Mouse (Mus musculus) testis, adult 10 weeks (tissue): ENCODE data around the gene Pdik1l. TPM values are rescaled to one million over a fixed set of nuclear protein-coding genes. Genes with fewer than 3 reads are reported as not detected.

ENCODE experiments used
- polyA plus RNA-seq: library from polyadenylated mRNA; stranded (reverse); fragments of 350-450 nt; fragmentation: Illumina TruSeq; extraction: RNeasy Lipid Tissue Mini Kit (QIAGEN cat#74804); gene quantifications from one replicate; pipeline ENCODE4 v1.2.3, GENCODE M21; 2014; ENCODE audit warnings: low read depth, low replicate concordance

The Pdik1l gene
- polyA plus RNA-seq, result 13.0 TPM

DNA sequence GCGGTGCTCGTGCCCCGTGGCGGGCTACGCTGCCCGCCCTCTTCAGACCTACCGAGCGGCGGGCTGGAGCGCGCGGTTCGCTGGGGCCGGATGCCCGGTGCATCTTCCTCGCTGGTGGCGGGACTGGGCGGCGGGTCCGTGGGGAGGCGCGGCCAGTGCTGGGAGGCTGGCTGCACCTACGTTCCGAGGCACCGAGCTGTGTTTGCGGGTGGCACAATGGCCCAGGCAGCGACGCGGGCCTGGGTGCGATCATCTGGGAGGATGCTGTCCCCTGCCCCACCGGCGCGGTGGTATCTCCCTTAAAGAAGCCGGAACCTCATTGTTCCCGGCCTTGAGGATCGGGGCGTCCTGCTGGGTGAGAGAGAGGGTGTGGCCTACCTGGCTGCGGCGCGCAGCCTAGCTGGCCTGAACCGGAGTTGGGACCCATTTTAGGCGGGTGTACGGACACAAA lies at the start of gene Pdik1l:
Gene Pdik1l (minus strand): TSS at position 321 of the 451 bp plus-strand sequence.

DNA sequence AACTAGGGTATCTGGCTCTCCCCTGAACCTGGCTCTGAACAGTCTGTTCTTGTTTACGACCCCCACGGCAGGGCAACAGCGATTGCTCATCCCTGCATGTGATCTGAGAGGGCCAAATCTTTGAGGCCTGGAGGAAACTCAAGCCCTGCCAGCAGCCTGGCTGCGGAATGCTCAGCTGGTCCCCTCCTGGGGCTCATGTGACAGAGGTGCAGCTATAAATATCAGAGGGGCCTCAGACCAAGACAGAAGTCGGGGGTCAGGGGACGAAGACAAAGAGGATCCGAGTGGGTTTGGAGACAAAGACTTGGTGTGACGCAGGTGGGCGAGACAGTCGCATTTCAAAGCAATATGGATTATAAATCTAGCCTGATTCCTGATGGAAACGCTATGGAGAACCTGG lies 27.2 kb upstream of the Pdik1l start, which contains the start of gene Trim63:
Gene Trim63 (plus strand): TSS at position 245 of the 400 bp plus-strand sequence.

DNA sequence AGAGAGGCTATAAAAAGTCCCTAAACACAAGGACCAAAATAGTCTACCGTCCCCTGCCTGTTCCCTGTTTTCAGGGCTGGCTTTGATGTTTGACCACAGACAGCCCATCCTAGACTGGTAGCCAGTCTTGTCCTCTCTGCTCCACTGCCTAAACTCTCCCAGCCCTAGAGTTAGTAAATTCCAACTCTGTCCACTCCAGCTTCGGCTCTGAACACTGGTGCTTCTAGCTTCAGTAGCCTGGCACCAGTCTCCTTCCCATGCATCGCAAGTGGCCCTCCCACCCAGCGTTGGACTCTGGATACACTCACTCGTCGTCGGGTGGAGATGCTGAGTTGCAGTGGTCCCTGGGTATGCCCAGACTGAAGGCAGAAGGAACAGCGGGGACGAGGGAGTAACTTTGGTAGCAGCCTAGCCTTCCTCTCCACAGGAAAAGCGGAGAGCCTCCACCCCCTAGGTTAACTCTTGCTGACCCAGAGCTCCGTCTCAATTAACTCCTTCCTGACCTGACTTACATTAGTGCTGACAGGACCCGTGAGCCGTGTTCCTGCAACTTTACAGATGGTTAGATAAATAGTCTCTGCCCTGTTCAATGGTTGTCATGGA lies 33.9 kb downstream of the Pdik1l start, which contains the start of gene Grrp1:
Gene Grrp1 (minus strand): TSS at position 385 of the 603 bp plus-strand sequence.

DNA sequence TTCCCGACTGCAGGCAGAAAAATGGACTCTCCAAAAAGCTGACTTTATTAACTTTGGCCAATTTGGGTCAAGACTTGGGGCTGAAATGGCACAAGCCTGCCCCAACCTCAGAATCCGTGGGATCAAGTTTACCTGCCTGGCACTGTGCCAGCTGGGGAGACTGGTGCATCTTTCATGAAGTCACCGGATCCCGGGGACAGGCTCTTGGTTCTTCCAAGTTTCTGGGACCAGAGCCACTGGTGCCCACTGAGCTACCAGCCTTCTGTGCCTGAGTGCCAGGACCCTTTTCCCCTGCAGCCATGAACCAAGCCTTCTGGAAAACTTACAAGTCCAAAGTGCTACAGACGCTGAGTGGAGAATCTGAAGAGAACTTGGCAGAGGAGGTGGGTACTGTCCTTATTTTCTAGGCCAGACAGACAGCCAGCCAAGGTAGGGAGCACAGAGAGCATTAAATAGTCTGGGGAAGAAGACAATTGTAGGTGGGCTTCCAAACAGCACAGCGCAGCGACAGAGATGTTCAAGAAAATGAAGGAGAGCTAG lies 40.9 kb downstream of the Pdik1l start, which contains the start of gene Gm30191:
Gene Gm30191 (plus strand): TSS at position 217 of the 540 bp plus-strand sequence.

DNA sequence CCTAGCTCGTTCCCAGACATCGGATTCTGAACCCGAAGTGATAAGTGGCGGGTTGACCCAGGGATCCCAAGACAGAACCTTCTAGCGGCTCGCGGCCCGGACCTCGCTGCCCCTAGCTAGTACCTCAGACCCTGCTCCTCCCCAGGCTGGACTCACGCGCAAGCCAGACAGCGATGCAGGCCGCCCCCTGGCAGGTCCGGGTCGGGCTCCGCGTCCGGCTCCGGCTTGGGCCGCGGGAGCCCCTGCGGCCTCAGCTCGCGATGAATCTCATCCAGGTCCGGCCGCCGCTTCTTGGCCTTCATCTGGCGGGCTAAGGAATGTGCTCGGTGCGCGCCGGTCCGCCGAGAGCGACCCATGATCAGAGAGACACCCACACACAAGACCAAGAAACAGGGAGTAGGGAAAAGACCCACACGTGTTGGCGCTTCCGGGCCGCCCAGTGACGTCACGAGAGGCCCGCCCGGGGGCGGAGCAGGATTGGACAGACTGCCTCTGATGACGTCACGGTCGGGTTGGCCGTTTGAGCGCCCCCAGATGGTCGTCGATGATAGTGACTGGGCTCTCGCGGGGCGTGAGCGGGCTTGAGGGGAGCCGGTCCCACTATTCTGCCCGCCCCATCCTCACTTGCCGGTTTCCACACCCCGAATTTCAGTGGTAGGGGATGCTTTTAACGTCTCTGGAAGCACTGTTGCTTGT lies 42.4 kb downstream of the Pdik1l start, which contains the start of gene Zfp593:
Gene Zfp593 (minus strand): TSS at position 445 of the 696 bp plus-strand sequence.

DNA sequence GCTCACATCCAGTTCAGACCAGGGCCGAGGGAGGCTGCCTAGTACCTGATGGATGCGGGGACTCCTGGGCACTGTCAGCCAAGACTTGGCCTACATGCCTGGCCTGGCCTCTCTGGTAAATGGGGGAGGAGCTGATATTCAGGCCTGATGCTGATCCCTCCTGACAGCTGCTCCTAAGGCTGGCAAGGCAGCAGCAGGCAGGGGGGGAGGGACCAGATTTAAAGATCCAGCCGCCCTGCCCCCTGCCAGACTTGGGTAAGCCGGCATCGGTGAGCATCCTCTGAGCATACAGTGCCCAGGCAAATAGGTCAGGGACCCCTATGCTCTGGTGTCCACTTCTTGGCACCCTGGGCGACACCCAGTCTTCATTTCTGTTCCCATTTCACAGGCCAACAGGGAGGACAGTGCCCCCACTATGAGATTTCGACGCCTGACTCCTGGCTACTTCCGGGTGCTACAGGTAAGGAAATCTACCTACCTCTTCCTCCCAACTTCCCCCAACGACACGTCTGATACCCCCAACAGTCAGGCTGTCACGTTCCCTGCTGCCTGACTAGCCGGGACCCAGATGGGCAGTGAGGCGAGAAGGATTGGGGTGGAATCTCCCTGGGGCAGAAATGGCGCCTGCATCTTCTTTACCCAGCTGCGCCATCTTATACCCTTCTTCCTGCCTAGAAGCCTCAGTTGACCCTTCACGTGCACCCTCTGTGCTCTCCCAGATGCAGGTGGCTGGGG lies 44.0 kb downstream of the Pdik1l start, which contains the start of gene E130218I03Rik:
Gene E130218I03Rik (plus strand): TSS at position 147 of the 735 bp plus-strand sequence.

DNA sequence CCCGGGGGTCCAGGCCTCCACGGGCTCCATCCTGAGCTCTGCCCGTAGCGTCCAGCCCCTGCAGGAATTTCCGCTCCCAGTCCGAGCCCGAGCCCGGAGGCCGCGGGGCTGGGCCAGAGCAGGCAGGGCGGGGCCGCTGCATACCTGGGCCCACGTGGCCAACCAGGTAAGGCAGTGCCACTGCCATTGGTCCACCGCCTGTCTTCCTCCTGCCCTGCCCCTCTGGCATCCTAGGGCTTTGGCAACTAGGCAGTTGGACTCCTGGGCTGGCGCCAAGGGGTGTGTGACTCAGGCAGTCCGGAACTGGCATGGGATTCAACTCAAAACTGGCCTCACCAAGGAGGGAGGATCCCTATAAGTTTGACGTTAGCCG lies 49.4 kb downstream of the Pdik1l start, which contains the start of gene Cnksr1:
Gene Cnksr1 (minus strand): TSS at position 121 of the 373 bp plus-strand sequence.

DNA sequence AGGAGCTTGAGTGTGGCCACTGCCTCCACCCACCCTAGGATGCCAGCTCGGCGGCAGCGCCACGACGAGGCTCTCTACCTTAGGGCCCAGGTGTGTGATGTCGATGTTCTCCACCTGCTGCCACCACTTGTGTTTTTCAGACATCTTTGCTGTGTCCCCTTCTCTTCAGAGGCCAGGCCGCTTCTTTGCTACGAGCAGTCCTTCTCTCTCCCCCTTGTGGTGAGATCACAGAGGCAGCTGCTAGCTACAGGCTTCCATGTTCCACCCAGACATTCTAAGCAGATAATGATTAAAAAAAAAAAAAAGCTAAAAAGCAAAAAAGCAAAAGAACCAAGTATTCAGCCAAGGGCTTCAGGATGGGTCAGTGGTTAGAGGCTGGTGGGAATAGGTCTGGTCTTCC lies 60.5 kb downstream of the Pdik1l start, which contains the start of gene Catsper4:
Gene Catsper4 (minus strand): TSS at position 190 of the 400 bp plus-strand sequence.

Other genes with a start within 250 kb of the Pdik1l start
- not detected for gene Zfp683, start 234.1 kb downstream of the Pdik1l start, polyA plus RNA-seq
- 0.17 TPM for gene Crybg2, start 227.1 kb downstream of the Pdik1l start, polyA plus RNA-seq
- 12.2 TPM for gene Cd52, start 192.8 kb downstream of the Pdik1l start, polyA plus RNA-seq
- 17.0 TPM for gene Ubxn11, start 185.3 kb downstream of the Pdik1l start, polyA plus RNA-seq
- 3.2 TPM for gene Sh3bgrl3, start 159.1 kb downstream of the Pdik1l start, polyA plus RNA-seq
- 53.0 TPM for gene Cep85, start 100.8 kb downstream of the Pdik1l start, polyA plus RNA-seq
- gene Gm7534, start 84.9 kb downstream of the Pdik1l start, polyA plus RNA-seq, result not detected
- gene Catsper4, start 60.5 kb downstream of the Pdik1l start, polyA plus RNA-seq, result 32.9 TPM
- gene Cnksr1, start 49.5 kb downstream of the Pdik1l start, polyA plus RNA-seq, result not detected
- not detected for gene E130218I03Rik, start 44.2 kb downstream of the Pdik1l start, polyA plus RNA-seq
- gene Zfp593, start 42.3 kb downstream of the Pdik1l start, polyA plus RNA-seq, result 0.59 TPM
- gene Gm30191, start 41.0 kb downstream of the Pdik1l start, polyA plus RNA-seq, result not detected
- not detected for gene Grrp1, start 33.8 kb downstream of the Pdik1l start, polyA plus RNA-seq
- 0.77 TPM for gene Trim63, start 27.2 kb upstream of the Pdik1l start, polyA plus RNA-seq
- 14.4 TPM for gene Slc30a2, start 55.3 kb upstream of the Pdik1l start, polyA plus RNA-seq
- gene Extl1, start 96.0 kb upstream of the Pdik1l start, polyA plus RNA-seq, result not detected
- 14.2 TPM for gene Pafah2, start 108.4 kb upstream of the Pdik1l start, polyA plus RNA-seq
- 247 TPM for gene Stmn1, start 180.4 kb upstream of the Pdik1l start, polyA plus RNA-seq
- 7.2 TPM for gene Paqr7, start 208.8 kb upstream of the Pdik1l start, polyA plus RNA-seq
- 6.6 TPM for gene Aunip, start 223.1 kb upstream of the Pdik1l start, polyA plus RNA-seq
- 63.1 TPM for gene Mtfr1l, start 247.5 kb upstream of the Pdik1l start, polyA plus RNA-seq